Mouse (Mus musculus): Measurements from ENCODE around the gene Enox1. TPM values are rescaled to one million over a fixed set of nuclear protein-coding genes. Genes with fewer than 3 reads are reported as not detected.

Enox1 gene
- polyA plus RNA-seq, 1 experiment = 1.1 TPM

GRCm38 (mm10) chr14:77150556-77150955 lies 6.0 kb upstream of the Enox1 start:
- H3K4me3 ChIP-seq (ENCODE audit: insufficient read depth, low read depth, low read length) = no peak overlapping the region
- TF ChIP-seq POLR2A (IDR thresholded peaks at IDR 0.05; ENCODE audit: low read depth, low read length) (no peak), CTCF (conservative IDR thresholded peaks at IDR 0.05; ENCODE audit: insufficient read depth, insufficient read length, low read depth, low read length) (no peak)
- 53% methylated on average over 6 of the region's 6 CpGs for WGBS
- H3K36me3 ChIP-seq (ENCODE audit: control insufficient read depth, insufficient read depth, low read length) = no peaks in the 10 kb centered on the region
- H3K27me3 ChIP-seq (replicated peaks; ENCODE audit: control insufficient read depth, insufficient read depth, low read length) = no peaks in the 10 kb centered on the region
- no peak overlapping the region for H3K27ac ChIP-seq (ENCODE audit: insufficient read depth, low read depth, low read length)
- H3K4me1 ChIP-seq (ENCODE audit: control insufficient read depth, insufficient read depth, low read length) = no peaks in the 10 kb centered on the region
- peak; percentile 68 for DNase-seq

DNA sequence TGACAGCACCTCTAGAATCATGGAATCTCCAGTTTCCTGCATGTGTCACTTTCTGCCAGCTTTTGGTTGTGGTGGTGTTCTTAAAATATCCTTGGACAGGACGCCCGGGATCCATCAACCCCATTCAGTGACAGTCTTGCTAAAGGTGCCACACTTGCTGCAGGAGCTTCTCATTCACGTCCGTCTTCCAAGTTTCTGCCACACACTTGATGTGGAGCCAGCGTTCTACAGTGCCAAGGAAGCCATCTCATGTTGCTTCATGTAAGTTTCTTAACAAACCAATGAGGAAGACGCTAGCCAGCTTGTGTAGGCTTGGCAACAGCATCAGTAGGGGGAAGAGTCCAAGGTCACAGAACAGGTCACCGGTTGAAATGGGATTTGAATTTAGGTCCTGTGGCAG lies 5.1 kb upstream of the Enox1 start:
- 86% methylated on average over 7 of the region's 7 CpGs for WGBS
- no peak for TF ChIP-seq CTCF (conservative IDR thresholded peaks at IDR 0.05; ENCODE audit: insufficient read depth, insufficient read length, low read depth, low read length)
- no peak for TF ChIP-seq POLR2A (IDR thresholded peaks at IDR 0.05; ENCODE audit: low read depth, low read length)
- Histone ChIP-seq H3K4me3 (ENCODE audit: insufficient read depth, low read depth, low read length) (no peak overlapping the region), H3K27ac (ENCODE audit: insufficient read depth, low read depth, low read length) (no peak overlapping the region), H3K4me1 (ENCODE audit: control insufficient read depth, insufficient read depth, low read length) (no peaks in the 10 kb centered on the region), H3K36me3 (ENCODE audit: control insufficient read depth, insufficient read depth, low read length) (no peaks in the 10 kb centered on the region), H3K27me3 (replicated peaks; ENCODE audit: control insufficient read depth, insufficient read depth, low read length) (no peaks in the 10 kb centered on the region)
- no peak for DNase-seq

DNA sequence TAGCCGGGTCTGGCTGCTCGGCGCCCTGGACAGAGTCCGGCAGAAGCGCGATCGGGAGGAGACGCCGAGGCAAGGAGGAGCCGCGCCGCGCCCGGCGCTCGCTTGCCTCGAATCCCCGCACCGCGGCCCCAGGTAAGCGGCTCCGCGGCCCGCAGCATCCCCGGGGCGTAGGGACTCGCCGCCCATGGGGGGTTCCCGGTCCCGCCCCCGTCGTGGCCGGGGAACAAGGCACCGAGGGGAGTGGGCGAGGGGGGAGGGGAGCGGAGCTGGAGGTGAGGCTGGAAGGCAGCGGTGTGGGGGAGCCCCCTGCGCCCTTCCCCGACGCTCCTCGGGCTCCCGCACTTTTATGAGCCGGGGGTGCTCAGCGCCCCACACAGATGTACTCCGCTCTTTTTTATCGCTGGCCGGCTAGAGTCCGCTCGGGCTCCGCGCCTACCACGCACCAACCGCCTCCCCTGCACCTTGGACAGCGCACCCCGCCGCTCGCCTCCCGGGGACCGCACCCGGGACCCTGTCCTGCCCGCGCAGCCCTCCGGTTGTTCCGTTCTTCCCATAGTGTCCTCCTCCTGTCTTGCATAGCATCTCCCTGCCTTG lies 445 bp downstream of the Enox1 start:
- TF ChIP-seq POLR2A (IDR thresholded peaks at IDR 0.05; ENCODE audit: low read depth, low read length) = no peak
- TF ChIP-seq CTCF (conservative IDR thresholded peaks at IDR 0.05; ENCODE audit: insufficient read depth, insufficient read length, low read depth, low read length) = no peak
- WGBS = under 1% methylated on average over 59 of the region's 64 CpGs
- Histone ChIP-seq H3K36me3 (ENCODE audit: control insufficient read depth, insufficient read depth, low read length) (no peaks in the 10 kb centered on the region), H3K4me1 (ENCODE audit: control insufficient read depth, insufficient read depth, low read length) (no peaks in the 10 kb centered on the region), H3K27me3 (replicated peaks; ENCODE audit: control insufficient read depth, insufficient read depth, low read length) (peaks cover 4% of the 10 kb centered on the region; the same call in 1 of the 2 replicates), H3K4me3 (ENCODE audit: insufficient read depth, low read depth, low read length) (peak overlapping the region; percentile 42), H3K27ac (ENCODE audit: insufficient read depth, low read depth, low read length) (no peak overlapping the region)
- peak; percentile 6 for DNase-seq

- H3K4me1 ChIP-seq (ENCODE audit: control insufficient read depth, insufficient read depth, low read length) = no peaks in the 10 kb centered on the region
- H3K27me3 ChIP-seq (replicated peaks; ENCODE audit: control insufficient read depth, insufficient read depth, low read length) = peaks cover 4% of the 10 kb centered on the region; the same call in 1 of the 2 replicates
- TF ChIP-seq CTCF (conservative IDR thresholded peaks at IDR 0.05; ENCODE audit: insufficient read depth, insufficient read length, low read depth, low read length) (no peak), POLR2A (IDR thresholded peaks at IDR 0.05; ENCODE audit: low read depth, low read length) (no peak)
- DNase-seq = peak; percentile 42
- H3K27ac ChIP-seq (ENCODE audit: insufficient read depth, low read depth, low read length) = no peak overlapping the region
- H3K4me3 ChIP-seq (ENCODE audit: insufficient read depth, low read depth, low read length) = peak overlapping the region; percentile 42; the same call in 1 of the 2 replicates
- H3K36me3 ChIP-seq (ENCODE audit: control insufficient read depth, insufficient read depth, low read length) = no peaks in the 10 kb centered on the region
- WGBS = under 1% methylated on average over 31 of the region's 31 CpGs
Observed at GRCm38 (mm10) chr14:77157505-77157911, 945 bp downstream of the Enox1 start.

- H3K4me3 ChIP-seq (ENCODE audit: insufficient read depth, low read depth, low read length) = no peak overlapping the region
- H3K27me3 ChIP-seq (replicated peaks; ENCODE audit: control insufficient read depth, insufficient read depth, low read length) = peaks cover 4% of the 10 kb centered on the region; the same call in 1 of the 2 replicates
- no peaks in the 10 kb centered on the region for H3K4me1 ChIP-seq (ENCODE audit: control insufficient read depth, insufficient read depth, low read length)
- H3K27ac ChIP-seq (ENCODE audit: insufficient read depth, low read depth, low read length) = no peak overlapping the region
- H3K36me3 ChIP-seq (ENCODE audit: control insufficient read depth, insufficient read depth, low read length) = no peaks in the 10 kb centered on the region
- TF ChIP-seq POLR2A (IDR thresholded peaks at IDR 0.05; ENCODE audit: low read depth, low read length) = no peak
- no peak for TF ChIP-seq CTCF (conservative IDR thresholded peaks at IDR 0.05; ENCODE audit: insufficient read depth, insufficient read length, low read depth, low read length)
- DNase-seq = no peak
- 81% methylated on average over 5 of the region's 5 CpGs for WGBS
Observed at GRCm38 (mm10) chr14:77159397-77159796, 2.8 kb downstream of the Enox1 start.

- 75% methylated on average over 3 of the region's 3 CpGs for WGBS
- no peak for DNase-seq
Observed at GRCm38 (mm10) chr14:77162496-77162895, 5.9 kb downstream of the Enox1 start.

DNA sequence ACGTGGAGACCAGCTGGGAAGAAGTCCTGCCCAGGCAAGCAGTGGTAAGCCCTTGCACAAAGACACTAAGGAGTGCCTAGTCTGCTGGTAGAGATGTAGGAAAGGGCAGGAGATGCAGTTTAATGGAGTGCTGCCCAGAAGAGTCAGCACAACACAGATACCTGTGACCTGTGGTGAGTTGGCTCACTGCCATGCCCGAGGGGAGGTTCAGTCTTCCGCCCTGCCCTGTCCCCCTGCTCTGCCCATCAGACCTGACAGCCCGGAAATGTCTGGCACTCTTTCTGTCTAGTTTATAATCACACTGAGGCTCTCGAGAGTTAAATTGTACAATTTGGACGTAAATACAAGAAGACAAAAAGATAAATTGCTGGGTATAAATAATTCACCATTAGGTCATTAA lies 7.8 kb downstream of the Enox1 start:
- no peak for TF ChIP-seq POLR2A (IDR thresholded peaks at IDR 0.05; ENCODE audit: low read depth, low read length)
- no peak for TF ChIP-seq CTCF (conservative IDR thresholded peaks at IDR 0.05; ENCODE audit: insufficient read depth, insufficient read length, low read depth, low read length)
- H3K27ac ChIP-seq (ENCODE audit: insufficient read depth, low read depth, low read length) = no peak overlapping the region
- H3K4me3 ChIP-seq (ENCODE audit: insufficient read depth, low read depth, low read length) = no peak overlapping the region
- DNase-seq = no peak
- WGBS = 55% methylated on average over 6 of the region's 6 CpGs
- H3K36me3 ChIP-seq (ENCODE audit: control insufficient read depth, insufficient read depth, low read length) = no peaks in the 10 kb centered on the region
- H3K27me3 ChIP-seq (replicated peaks; ENCODE audit: control insufficient read depth, insufficient read depth, low read length) = no peaks in the 10 kb centered on the region
- no peaks in the 10 kb centered on the region for H3K4me1 ChIP-seq (ENCODE audit: control insufficient read depth, insufficient read depth, low read length)

More at GRCm38 (mm10) chr14:77162496-77162895, 5.9 kb downstream of the Enox1 start:
- Histone ChIP-seq H3K4me1 (ENCODE audit: control insufficient read depth, insufficient read depth, low read length) (no peaks in the 10 kb centered on the region), H3K36me3 (ENCODE audit: control insufficient read depth, insufficient read depth, low read length) (no peaks in the 10 kb centered on the region), H3K27me3 (replicated peaks; ENCODE audit: control insufficient read depth, insufficient read depth, low read length) (no peaks in the 10 kb centered on the region), H3K27ac (ENCODE audit: insufficient read depth, low read depth, low read length) (no peak overlapping the region), H3K4me3 (ENCODE audit: insufficient read depth, low read depth, low read length) (no peak overlapping the region)
- TF ChIP-seq POLR2A (IDR thresholded peaks at IDR 0.05; ENCODE audit: low read depth, low read length) (no peak), CTCF (conservative IDR thresholded peaks at IDR 0.05; ENCODE audit: insufficient read depth, insufficient read length, low read depth, low read length) (no peak)

Data from kidney, adult 2 months (tissue).